Mouse (Mus musculus) kidney, adult 11 months (tissue): Measurements from ENCODE around the gene Gm5662.
"Not testable (repeated sequence)": the region's sequence is repeated elsewhere in the genome, so short reads cannot be mapped to it uniquely, and the experiment has no call there.

Experiments
- DNase-seq: peaks from one replicate; pipeline ENCODE4 v3.0.0; 2022

The Gm5662 gene

GRCm38 (mm10) chr12:88274400-88274799 is at the start of gene Gm5662:
Gm5662 (minus strand) TSS chr12:88274500.
- DNase-seq = not testable (repeated sequence)

- not testable (repeated sequence) for DNase-seq
Observed at GRCm38 (mm10) chr12:88323926-88324325, 49.6 kb upstream of the Gm5662 start, which contains the start of gene Gm5039. Gm5039 (minus strand) TSS chr12:88324026.

- DNase-seq = no peak
Observed at GRCm38 (mm10) chr12:88314556-88314955, 40.3 kb upstream of the Gm5662 start.

- not testable (repeated sequence) for DNase-seq
Observed at GRCm38 (mm10) chr12:88297171-88297570, 22.9 kb upstream of the Gm5662 start.

- DNase-seq = not testable (repeated sequence)
Observed at GRCm38 (mm10) chr12:88293082-88293481, 18.8 kb upstream of the Gm5662 start.

GRCm38 (mm10) chr12:88285224-88285623 is 10.9 kb upstream of the Gm5662 start:
- DNase-seq = not testable (repeated sequence)

GRCm38 (mm10) chr12:88257241-88257640 is 17.1 kb downstream of the Gm5662 start:
- no peak for DNase-seq

- DNase-seq = not testable (repeated sequence)
Observed at GRCm38 (mm10) chr12:88255917-88256316, 18.4 kb downstream of the Gm5662 start.

GRCm38 (mm10) chr12:88250000-88250399 is 24.3 kb downstream of the Gm5662 start, which contains the start of gene Gm8332:
Gm8332 (minus strand) TSS chr12:88250100.
- DNase-seq = not testable (repeated sequence)

GRCm38 (mm10) chr12:88245786-88246185 is 28.5 kb downstream of the Gm5662 start:
- DNase-seq = not testable (repeated sequence)

- DNase-seq = not testable (repeated sequence)
Observed at GRCm38 (mm10) chr12:88242940-88243339, 31.4 kb downstream of the Gm5662 start.
